Mouse (Mus musculus) CD4-positive helper T cell, adult 2 months (primary cell): ENCODE measurements around the gene Pqbp1.

Experiments used
- DNase-seq: peaks from one replicate; pipeline ENCODE4 v3.0.0-alpha.2; 2012; ENCODE audit warnings: low read depth, missing footprints, low spot score

Gene Pqbp1

GRCm38 (mm10) chrX:7878495-7878894 lies 20.6 kb downstream of the Pqbp1 start:
- peak; percentile 61 for DNase-seq

- peak; percentile 95 for DNase-seq
Measured at GRCm38 (mm10) chrX:7878007-7878419, 21.1 kb downstream of the Pqbp1 start, which contains the start of gene Pim2. Gene Pim2 (plus strand): TSS chrX:7878262.

GRCm38 (mm10) chrX:7869826-7870225 lies 29.2 kb downstream of the Pqbp1 start:
- no peak for DNase-seq

GRCm38 (mm10) chrX:7868506-7868905 lies 30.6 kb downstream of the Pqbp1 start:
- no peak for DNase-seq

- DNase-seq, result no peak
Measured at GRCm38 (mm10) chrX:7867141-7867540, 31.9 kb downstream of the Pqbp1 start.

GRCm38 (mm10) chrX:7865786-7866185 lies 33.3 kb downstream of the Pqbp1 start:
- peak; percentile 58 for DNase-seq

GRCm38 (mm10) chrX:7865343-7865742 lies 33.7 kb downstream of the Pqbp1 start:
- DNase-seq, result peak; percentile 86

GRCm38 (mm10) chrX:7864551-7864950 lies 34.5 kb downstream of the Pqbp1 start:
- DNase-seq, result no peak

GRCm38 (mm10) chrX:7863181-7863580 lies 35.9 kb downstream of the Pqbp1 start:
- no peak for DNase-seq

- no peak for DNase-seq
Measured at GRCm38 (mm10) chrX:7859191-7859753, 39.8 kb downstream of the Pqbp1 start.

- DNase-seq, result peak; percentile 64
Measured at GRCm38 (mm10) chrX:7854578-7854977, 44.5 kb downstream of the Pqbp1 start.

- no peak for DNase-seq
Measured at GRCm38 (mm10) chrX:7847845-7848244, 51.2 kb downstream of the Pqbp1 start.
